Mouse (Mus musculus): ENCODE measurements at regions not wholly inside any gene's neighbourhood (a gene's known extent, or its start where the extent isn't known, plus 50 kb on each side); places are given as distances from the start of the nearest gene placed in this dataset.

DNA sequence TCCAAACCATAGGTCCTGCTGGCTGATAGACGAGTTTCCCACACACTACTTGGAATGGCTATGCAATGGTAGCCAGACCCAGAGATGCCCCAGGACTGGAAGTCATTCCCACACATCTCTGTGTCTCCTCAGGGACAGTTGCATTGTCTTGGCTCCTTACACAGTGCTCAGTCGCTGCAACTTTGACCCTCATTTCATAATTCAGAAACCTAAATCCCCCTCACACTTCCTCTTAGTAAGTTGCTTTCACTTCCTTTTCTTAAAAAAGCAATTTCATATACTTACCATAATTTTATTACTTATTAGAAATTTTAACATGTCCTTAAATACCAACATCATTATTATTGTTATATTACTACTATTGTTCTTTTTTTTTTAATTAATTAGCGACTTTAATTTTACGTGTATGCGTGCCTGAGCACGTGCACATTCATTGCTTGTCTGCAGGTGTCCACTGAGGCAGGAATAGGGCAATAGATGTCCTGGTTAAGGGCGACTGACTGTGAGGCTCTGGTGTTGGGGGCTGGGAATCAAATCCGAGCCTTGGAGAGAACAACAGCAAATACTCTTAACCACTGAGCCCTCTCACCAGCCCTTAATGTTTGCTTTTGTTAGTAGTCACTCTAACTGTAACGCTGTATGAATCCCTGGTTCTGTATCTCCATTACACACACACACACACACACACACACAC lies 129.9 kb upstream of the Tle3 start:
- no peak for TF ChIP-seq TAL1 (conservative IDR thresholded peaks at IDR 0.05; ENCODE audit: low read depth, low read length)
- no peak for TF ChIP-seq GATA1 (IDR thresholded peaks at IDR 0.05; ENCODE audit: borderline replicate concordance, low read length)
- TF ChIP-seq CTCF (IDR thresholded peaks at IDR 0.05; ENCODE audit: low read depth, low read length) = no peak
